Mouse (Mus musculus) adipocyte (in vitro differentiated cells): ENCODE measurements around the gene Acsm3.
A peak's percentile ranks its signal among the peaks of the same experiment; 100 is the strongest.
"Not testable (repeated sequence)": the region's sequence is repeated elsewhere in the genome, so short reads cannot be mapped to it uniquely, and the experiment has no call there.

Experiments used
- DNase-seq: peaks from one replicate; pipeline ENCODE4 v3.0.0-alpha.2; 2016; ENCODE audit warnings: low spot score

The Acsm3 gene

DNA sequence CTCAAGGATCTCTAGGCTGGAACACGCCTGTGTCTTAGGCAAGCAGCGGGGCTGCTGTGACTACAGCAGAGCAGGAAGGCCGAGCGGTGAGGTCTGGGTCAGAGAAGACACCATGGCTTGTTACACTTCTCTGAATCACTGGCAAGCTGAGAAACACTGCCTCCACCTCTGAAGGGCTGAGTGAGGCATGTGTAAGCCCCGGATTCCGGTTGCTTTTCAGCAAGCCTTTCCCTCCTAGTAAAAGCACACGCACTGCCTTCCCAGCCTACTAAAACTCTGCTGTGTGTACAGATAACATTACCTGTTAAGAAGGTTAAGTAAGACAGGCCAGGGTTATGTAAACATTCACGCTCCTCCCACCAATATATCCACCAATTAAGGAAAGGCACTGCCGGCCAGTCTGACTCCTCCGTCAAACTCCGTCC lies at the start of gene Acsm3:
Acsm3 (plus strand) TSS at position 397 of the 425 bp plus-strand sequence.
- no peak for DNase-seq

DNA sequence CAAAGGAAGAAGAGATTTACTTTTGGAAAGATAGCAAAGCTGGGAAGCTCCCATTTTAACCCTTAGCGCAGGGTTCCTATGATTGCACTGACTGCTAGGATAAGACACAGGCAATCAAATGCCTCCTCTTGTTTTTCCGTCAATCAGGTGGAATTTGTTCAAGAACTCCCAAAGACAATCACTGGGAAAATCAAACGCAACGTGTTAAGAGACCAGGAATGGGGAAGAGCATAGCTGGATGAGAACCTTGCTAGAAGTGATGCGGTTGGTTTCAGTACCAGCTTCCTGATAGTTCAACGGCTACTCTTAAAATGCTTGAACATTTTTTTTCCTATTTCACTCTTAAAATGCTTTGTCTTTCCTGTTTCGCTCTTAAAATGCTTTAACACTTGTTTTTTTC lies 46.6 kb upstream of the Acsm3 start:
- no peak for DNase-seq

DNA sequence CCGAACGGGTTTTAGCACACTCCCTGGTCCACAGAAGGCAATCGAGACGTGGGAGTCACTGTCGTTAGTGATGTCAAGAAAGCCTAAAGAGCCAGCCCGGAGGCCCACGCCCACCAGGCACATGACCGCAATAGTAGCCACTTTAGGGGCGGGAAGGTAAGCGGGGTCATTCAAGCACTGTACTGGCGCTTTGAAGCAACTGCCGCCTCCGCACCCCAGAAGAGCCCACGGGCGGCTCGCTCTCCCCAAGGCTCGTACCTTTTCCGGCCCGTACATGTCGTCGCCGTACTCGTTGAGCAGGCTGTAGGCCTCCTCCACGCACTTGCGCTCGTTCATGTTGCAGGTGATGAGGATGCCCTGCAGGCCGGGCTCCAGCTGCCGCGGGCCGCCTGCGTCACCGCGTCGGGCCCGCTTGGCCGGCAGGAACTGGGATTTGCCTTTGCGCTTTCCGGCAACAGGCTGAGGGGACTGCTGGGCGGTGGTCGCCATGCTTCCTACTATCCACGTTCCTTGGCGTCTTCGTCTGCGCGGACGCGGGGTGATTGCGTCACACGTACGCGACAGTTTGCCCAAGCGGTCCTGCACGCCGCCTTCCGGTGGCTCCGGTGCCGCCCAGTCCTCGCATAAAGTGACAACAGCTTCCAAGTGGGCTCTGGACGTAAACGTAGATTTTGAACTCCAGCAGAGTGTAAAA lies 40.3 kb upstream of the Acsm3 start, which contains the start of gene Thumpd1:
Thumpd1 (minus strand) TSS at position 546 of the 694 bp plus-strand sequence.
- DNase-seq: peak; percentile 83

DNA sequence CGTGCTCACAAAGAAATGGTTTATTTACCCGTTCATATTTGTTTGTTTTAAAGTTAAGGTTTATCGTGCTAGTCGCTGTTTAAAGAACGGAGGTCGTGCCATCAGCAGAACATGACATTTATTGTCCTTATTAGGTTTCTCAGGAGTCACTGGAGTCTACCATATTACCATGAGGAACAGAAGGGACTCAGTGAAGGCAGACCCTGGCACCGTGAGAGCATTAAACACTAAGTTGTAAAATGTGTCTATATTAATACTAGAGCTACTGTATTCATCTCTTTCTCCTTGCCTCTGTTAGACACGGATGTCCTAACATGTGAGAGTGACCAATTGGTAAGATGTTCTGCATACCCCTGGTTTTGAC lies 39.8 kb upstream of the Acsm3 start:
- no peak for DNase-seq

DNA sequence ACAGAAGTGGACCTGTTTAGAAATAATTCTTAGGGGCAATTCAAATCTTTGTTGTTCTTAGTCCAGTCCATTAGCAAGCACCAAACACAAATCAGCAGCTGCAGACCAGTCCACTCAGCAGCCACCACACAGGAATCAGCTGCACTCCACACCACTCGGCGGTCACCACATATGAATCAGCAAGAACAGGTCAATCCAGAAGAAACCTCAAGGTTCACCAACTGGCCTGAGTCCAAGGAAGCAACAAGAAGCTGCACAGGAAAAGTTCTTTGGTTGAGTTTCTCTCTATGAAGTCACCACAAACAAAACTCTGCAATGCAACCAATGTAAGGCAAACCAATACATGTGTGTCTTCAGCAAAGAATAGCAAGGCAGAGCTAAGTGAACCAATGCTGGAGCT lies 33.1 kb upstream of the Acsm3 start:
- DNase-seq: no peak

DNA sequence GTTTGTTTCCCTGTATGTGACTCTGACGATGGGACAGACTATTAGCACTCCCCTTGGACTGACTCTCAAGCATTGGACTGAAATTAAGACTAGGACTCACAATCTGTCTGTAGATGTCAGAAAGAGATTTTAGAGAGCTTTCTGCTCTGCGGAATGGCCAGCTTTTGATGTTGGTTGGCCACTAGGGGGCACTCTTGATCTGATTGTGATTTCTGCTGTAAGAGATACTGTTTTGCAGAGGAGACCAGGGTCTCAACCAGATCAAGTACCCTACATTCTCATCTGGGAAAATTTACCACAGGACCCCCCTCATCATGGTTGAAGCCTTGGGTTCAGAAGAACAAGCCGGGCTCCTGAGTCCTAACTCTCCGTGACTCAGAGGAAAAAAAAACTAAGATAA lies 29.5 kb upstream of the Acsm3 start:
- peak; percentile 51 for DNase-seq

DNA sequence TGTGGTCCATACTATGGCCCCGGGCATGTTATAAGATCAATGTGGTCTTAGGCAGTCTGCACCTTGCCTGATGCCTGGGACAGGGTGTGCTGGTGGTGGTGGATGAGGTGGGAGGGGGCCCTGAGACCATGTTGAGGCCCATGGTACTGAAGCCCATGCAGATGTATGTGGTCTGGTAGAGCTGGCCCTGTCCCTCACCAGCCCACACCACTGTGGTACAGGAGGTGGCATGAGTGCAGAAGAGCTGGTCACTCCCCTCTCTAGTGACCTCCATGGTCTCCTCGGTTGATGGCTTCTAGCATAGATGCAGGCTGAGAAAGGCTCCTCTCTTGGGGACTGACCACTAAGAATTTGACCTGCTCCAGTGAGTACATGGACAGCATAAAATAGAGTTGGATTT lies 21.8 kb upstream of the Acsm3 start:
- no peak for DNase-seq

DNA sequence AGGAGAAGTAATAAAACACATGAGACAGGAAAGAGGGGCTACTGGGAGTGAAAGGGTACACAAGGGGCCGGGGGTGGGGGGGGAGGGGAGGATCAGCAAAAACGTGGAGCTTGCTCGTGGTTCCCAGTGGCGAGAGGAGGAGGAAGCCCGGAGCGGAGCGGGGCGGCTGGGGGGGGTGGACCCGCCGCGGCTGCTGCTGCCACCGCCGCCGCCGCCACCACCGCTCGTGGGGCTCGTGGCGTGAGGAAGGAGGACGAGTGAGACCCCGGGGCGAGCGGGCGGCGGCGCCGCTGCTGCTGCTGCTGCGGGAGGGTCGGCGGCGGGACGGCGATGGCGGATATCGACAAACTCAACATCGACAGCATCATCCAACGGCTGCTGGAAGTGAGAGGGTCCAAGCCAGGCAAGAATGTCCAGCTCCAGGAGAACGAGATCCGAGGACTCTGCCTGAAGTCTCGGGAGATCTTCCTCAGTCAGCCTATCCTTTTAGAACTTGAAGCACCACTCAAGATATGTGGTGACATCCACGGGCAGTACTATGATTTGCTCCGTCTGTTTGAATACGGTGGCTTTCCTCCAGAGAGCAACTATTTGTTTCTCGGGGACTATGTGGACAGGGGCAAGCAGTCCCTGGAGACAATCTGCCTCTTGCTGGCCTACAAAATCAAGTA lies 20.8 kb upstream of the Acsm3 start:
- not testable (repeated sequence) for DNase-seq

DNA sequence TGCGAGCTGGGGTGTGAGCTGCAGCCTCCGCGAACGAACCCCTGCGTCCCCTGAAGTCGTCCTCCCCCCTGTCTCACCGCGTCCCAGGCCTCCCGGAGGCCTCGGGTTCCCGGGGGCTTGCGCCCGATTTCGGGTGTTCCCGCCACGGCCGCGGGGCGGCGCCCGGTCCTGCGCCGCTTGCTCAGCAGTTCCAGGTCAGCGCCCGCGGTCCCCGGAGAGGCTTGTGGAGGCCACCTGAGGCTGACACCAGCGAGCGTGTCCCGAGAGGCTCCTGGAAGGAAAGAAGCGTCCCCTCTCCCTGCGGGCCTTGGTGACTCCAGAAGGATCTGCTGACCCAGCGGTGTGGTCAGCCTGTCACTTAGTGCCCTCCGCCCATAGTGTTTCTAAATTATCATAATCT lies 16.4 kb upstream of the Acsm3 start:
- no peak for DNase-seq

DNA sequence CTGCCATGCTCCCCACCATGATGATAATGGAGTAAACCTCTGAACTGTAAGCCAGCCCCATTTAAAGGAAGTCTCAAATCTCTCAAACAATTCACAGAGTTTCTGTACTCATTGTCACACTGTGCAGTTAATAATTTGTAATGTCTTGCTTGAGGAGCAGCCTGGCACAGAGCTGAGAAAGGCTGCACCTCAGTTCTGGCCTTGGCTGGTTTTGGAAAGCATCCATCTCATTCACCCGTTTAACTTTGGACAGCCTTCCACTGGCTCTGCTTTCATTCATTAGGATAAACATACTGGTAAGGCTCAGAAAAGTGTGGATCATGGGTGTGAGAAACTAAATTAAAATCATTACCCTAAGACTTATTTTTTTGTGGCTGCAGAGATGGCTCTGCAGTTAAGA lies 14.9 kb upstream of the Acsm3 start:
- peak; percentile 89 for DNase-seq

DNA sequence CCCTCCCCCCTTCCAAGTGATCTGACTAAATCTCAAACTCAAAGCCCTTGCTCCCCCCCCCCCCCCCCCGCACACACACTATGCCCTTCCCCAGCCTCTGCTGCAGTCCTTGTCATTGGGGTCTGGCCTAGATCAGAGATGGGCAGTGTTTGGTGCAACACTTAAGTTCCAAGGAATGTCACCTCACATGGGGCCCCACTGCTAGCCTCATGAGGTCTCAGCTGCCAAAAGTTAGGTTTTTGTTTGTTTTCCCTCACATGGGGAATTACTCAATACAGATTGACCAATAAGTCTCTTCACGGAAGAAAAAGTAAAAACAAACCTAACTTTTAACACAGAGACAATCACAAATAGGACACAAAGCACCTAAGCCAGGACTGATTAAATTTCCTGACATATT lies 12.0 kb upstream of the Acsm3 start:
- peak; percentile 79 for DNase-seq

DNA sequence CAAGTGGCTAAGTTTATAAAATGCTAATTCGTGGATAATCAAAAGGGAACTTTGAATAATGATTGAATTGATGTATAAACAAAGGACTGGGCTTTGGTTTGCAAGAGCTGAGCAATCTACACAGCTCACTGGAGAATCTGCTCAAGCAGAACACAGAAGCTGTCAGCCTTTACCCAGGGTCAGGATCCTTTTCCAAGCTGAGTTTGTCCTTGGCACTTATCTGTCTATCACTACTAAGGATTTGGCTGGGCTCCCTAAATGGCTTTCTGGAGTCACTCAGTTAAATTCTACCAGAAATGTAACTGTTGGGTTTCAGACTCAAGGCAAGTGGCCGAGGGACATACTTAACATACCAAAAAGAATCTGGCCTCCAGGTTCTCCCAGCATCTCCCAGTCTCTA lies 10.8 kb upstream of the Acsm3 start:
- peak; percentile 46 for DNase-seq

DNA sequence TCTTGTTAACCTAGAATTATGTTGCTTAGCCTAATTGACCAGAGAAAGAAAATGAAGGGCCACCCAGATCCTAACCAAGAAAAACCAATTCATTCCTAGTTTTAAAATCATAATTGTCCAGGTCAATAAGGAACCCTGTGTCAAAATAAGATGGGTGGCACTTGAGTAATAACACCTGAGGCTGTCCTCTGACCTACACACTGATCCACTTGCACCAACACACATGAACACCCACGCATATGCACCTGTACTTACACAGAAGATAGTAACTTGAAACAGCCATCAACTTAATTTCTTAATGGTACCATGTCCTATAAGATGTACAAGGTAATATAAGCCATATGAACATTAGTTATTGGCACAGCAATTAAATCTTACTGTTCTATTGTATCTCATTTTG lies 7.0 kb upstream of the Acsm3 start:
- DNase-seq: no peak

DNA sequence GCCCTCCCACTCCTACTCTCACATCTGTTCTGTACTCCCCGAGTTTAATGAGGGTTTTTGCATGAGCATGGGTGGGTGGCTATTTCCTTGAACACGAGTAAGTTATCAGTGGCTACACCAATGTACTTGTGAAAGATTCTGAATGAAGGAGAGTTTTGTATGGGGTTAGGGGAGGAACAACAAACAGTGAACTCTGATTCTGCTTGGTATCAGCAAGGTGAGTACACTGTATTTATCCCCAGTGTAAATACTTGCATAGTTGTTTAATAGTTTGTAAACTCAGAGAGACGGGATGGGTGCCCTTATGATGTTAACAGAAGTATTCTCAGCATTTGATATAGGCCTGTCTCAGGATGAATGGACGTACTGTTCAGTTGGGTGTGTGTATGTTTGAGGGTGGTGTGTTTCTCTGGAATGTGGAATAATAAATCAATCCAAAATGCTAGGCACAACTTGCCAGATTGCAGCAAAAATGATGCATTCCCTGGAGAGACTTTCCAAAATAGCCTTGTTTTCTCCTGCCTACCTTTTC lies 1.5 kb downstream of the Acsm3 start:
- no peak for DNase-seq

DNA sequence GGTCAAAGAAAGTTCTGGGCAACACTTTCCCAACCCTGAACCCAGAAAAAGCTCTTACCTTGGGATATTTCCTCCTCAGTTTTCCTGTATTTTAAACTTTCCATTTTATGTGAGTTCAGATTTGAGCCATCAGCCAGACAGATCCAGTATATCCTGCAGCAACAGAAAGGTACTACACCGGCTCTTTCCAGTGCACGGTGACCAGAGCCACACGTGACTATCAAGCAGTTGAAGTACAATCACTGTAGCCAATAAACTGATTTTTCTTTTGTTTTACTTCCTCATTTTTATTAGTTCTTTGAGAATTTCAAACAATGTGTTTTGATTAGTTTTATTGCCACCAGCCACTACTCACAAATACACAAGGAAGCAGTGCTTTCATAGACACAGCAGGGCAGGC lies 3.7 kb downstream of the Acsm3 start:
- DNase-seq: no peak

DNA sequence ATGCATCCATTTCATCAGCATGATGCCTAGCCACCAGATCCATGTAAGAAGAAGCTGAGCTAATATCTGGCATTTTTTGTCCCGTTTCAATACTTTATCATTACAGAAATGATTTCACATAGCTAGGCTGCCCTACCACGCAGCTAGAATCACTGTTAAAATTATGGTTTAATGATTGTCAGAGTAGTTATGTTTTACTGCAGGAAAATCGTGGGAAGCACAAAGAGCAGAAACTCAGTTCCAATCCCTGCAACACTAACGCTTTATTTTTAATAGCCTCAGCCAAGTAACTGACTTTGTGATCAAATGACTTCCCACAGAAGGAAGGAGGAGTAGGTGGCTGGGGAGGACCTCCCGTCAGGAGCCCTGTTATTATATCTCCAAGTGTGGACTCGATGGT lies 6.3 kb downstream of the Acsm3 start:
- DNase-seq: no peak

DNA sequence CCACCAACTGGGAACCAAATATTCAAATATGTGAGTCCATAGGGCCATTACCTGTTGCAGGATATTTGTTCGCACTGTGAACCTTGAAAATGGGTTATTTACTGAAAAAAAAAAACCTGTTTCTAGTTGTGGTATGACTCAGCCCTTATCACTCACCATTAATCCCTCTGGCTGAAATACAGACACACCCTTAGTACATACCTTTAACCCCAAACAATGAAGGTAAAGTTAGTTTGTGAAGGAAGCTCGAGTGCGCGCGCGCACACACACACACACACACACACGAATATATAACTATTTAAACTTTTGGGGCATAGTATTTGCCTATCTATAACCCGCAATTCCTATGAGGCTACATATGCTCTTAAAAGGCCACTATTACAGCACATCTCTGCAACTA lies 9.2 kb downstream of the Acsm3 start:
- DNase-seq: no peak

DNA sequence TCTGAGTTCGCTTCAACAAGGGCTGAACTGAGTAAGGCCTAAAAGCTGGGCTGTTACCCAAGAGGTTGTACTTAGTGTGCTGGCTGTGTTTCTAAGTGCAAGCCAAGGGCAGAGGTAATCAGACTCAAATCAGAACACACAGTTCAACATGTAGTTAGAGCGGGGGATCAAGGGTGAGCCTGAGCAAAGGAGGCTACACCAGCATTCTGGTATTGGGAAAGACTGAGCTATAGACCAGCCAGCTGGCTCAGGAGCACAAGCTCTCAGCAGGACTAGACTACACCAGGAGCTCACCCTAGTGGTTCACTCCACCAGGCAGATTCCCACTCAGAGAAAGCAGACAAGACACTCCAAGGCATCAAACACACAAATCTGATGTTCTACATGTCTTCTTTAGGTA lies 22.7 kb downstream of the Acsm3 start:
- DNase-seq: peak; percentile 88

DNA sequence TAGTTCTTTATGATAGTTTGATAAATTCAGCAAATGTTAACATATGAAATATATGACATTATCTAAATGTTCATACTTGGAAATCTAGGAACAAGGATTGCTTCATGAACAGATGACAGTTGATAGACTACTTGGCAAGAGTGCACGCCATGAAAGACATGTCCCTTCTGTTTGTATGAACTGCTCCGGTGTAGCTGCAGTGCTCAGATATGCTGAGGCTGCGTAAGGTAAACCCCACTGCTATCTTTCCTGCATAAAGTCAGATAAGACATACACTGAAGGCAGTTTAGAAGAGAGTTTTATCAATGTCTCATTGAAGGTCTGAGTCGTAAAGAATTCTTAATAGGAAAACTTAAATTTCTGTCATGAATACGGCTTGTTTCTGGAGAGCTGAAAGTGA lies 24.2 kb downstream of the Acsm3 start:
- DNase-seq: no peak

DNA sequence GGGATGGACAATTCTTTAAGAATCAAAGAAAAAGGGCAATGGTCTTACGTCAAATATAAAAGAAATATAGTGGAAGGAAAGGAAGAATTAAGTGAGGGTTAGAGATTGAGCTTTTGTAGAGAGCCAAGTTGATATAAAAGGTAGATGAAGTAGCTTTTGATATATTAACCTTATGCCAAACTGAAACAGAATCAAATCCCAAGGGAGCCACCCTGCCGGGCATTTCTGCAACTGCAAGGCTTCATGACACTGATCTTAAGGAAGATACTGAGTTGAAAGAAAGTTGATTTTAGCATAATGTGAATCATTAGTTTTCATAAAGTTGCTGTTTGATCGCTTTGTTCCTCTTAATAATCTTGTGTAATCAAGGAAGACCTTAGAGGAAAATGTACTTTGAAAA lies 28.3 kb downstream of the Acsm3 start:
- DNase-seq: no peak

DNA sequence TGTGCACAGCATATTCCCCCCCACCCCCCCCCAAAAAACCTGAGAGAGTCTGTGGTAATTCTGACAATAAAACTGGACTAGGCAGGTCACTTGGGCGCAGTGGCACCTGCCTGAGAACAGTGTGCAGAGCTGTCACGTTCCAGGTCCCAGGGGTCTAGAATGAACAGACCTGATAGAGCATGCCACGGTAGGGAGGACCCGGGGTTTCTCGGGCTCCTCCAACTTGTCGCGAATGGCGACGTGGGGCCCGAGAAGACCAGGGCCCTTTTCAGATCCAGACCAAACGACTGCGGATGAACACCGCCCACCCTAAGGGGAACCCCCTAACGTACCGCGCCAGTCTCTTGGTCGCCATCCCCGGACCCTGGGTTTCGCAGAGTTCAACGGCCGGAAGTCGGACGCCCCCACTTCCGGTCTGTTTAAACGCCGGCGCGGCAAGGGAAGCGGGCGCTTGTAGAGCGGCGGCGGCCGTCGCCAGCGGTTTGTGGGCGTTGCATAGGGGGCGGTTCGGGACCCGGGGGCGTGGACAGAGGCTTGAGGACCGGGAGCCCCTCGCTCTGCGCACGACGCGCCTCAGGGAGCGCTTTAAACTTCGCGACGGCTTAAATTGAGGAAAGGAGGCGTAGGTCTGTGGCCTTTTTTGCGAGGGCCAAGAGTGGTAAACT lies 33.0 kb downstream of the Acsm3 start, which contains the start of the genes Rexo5 and Eri2:
Rexo5 (plus strand) TSS at position 421 of the 665 bp plus-strand sequence.
Eri2 (minus strand) TSS at position 473 of the 665 bp plus-strand sequence.
- peak; percentile 78 for DNase-seq

DNA sequence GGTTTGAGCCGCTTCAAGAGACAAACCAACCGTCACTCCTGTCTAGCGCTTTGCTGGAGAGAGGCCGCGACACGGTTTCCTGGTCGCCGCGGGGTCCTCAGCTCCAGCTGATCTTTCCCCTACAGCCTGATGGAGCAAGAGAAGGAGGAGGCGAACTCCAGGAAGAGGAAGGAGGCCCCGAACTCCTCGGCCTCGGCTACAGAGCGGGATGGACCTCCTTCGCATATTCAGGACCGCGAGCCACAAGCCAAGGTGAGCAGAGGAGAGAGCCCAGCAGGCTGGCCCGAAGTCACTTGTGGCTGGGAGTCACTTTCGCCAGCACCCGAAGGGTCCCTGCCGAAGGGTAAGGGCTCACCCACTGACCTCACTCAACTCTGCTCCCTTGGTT lies 33.5 kb downstream of the Acsm3 start:
- no peak for DNase-seq

DNA sequence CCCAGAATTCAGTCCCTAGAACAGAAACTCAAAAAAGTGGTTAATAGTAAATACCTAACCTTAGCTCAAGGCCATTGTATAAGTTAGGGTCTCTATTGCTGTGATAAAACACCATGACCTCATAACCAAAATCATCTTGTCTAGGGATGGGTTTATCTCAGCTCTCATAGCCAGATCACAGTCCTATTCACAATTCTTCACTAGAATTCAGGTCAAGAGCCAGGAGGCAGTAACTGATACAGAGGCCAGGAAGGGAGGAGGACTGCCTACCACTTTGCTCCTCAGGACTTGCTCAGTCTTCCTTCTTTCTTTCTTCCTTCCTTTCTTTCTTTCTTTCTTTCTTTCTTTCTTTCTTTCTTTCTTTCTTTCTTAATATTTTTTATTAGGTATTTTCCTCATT lies 34.6 kb downstream of the Acsm3 start:
- DNase-seq: peak; percentile 10
